Mouse (Mus musculus) heart, adult 2 months (tissue): ENCODE results near the gene Anks6.

ENCODE experiments used
- EP300 ChIP-seq: fragments of 200-500 bp; IDR thresholded peaks from 2 replicates; pipeline ENCODE4 v1.6.1; 2011; ENCODE audit warnings: low read depth, low read length, control low read depth; ENCODE audit not compliant: insufficient read depth
- POLR2A ChIP-seq: fragments of 200-500 bp; IDR thresholded peaks from 2 replicates; pipeline ENCODE4 v1.6.1; 2011; ENCODE audit warnings: mild to moderate bottlenecking, low read depth, low read length, control low read depth; ENCODE audit not compliant: insufficient read depth

GRCm38 (mm10) chr4:47051905-47052304, 5.3 kb downstream of the Anks6 start:
- no peak for TF ChIP-seq POLR2A
- TF ChIP-seq EP300 = no peak
